Mouse (Mus musculus): ENCODE results near the gene Wtap. TPM values are rescaled to one million over a fixed set of nuclear protein-coding genes. Genes with fewer than 3 reads are reported as not detected.

The Wtap gene
- polyA plus RNA-seq, 1 experiment from 2014 or later, result 155 TPM

DNA sequence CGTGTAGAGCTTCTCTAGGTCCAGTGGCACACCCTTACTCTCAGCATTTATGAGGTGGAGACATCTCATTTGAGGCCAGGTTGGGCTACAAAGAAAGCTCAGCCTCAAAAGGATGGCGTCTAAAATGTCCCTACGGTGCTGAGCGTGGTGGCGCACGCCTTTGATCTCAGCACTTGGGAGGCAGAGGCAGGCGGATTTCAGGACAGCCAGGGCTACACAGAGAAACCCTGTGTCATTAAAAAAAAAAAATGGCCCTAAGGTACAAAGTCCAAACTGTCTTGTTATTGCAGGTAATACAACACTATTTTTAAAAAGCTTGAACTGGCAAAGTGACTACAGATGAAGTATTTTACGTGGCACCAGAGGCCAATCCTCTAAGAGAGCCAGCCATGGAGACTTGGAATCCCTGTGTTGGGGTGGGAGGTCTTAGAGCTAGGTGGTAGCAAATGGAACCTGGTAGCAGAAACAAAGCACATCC lies 68.2 kb downstream of the Wtap start:
- Histone ChIP-seq H3K27ac (ENCODE audit: low read length) (no peak overlapping the region), H3K4me3 (replicated peaks; ENCODE audit: low read length) (no peak overlapping the region), H3K4me1 (replicated peaks; ENCODE audit: control insufficient read depth, insufficient read depth, low read length) (no peaks in the 10 kb centered on the region), H3K9me3 (ENCODE audit: control insufficient read depth, low read length) (no peaks in the 10 kb centered on the region), H3K9ac (replicated peaks; ENCODE audit: low read depth, low read length) (no peak overlapping the region), H3K36me3 (ENCODE audit: control insufficient read depth, insufficient read depth) (peaks cover 46% of the 10 kb centered on the region), H3K27me3 (replicated peaks; ENCODE audit: control insufficient read depth, insufficient read depth, low read length) (no peaks in the 10 kb centered on the region), H3K4me2 (ENCODE audit: low read length) (no peak overlapping the region)
- ATAC-seq, result no peak
- 87% methylated on average over 8 of the region's 8 CpGs for WGBS

DNA sequence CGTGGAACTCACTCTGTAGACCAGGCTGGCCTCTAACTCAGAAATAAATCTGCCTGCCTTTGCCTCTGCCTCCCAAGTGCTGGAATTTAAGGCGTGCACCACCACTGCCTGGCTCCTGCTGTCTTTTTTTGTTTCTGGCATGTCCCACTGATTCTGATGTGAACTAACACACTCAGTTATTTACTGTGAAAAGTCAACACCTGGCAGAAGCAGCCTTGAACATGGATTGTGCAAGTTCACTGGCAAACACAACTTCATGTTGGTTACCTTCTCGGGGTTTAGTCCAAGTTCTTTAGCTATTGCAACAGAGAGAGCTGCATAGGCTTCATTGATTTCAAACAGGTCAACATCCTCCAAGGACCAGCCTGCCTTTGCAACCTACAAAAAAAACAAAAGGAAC lies 69.0 kb downstream of the Wtap start:
- WGBS, result 86% methylated on average over 3 of the region's 3 CpGs
- Histone ChIP-seq H3K4me3 (replicated peaks; ENCODE audit: low read length) (no peak overlapping the region), H3K36me3 (ENCODE audit: control insufficient read depth, insufficient read depth) (peaks cover 52% of the 10 kb centered on the region), H3K4me1 (replicated peaks; ENCODE audit: control insufficient read depth, insufficient read depth, low read length) (no peaks in the 10 kb centered on the region), H3K27ac (ENCODE audit: low read length) (no peak overlapping the region), H3K9ac (replicated peaks; ENCODE audit: low read depth, low read length) (no peak overlapping the region), H3K9me3 (ENCODE audit: control insufficient read depth, low read length) (no peaks in the 10 kb centered on the region), H3K4me2 (ENCODE audit: low read length) (no peak overlapping the region), H3K27me3 (replicated peaks; ENCODE audit: control insufficient read depth, insufficient read depth, low read length) (no peaks in the 10 kb centered on the region)
- ATAC-seq, result no peak

DNA sequence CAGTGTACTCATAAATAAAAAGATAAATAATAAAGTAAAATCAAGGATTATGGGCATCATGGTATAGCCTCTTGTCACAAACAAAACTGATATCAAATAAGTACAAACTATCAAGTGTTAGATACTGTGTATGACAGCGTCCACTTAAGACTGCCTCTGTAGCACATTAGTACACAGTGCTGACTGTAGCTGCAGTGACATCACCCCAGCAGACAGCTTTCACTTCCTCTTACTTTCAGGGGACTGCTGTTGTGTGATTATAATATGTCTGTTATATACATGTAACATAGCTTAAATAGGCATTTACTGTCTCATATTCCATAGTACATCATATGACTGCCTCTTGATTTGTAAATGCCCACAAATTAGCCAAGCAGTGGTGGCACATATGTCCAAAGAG lies 72.9 kb downstream of the Wtap start:
- no peak overlapping the region for H3K9ac ChIP-seq (replicated peaks; ENCODE audit: low read depth, low read length)
- no peak overlapping the region for H3K4me3 ChIP-seq (replicated peaks; ENCODE audit: low read length)
- WGBS, result 96% methylated on average over 1 of the region's 1 CpGs
- no peaks in the 10 kb centered on the region for H3K27me3 ChIP-seq (replicated peaks; ENCODE audit: control insufficient read depth, insufficient read depth, low read length)
- peaks cover 4% of the 10 kb centered on the region for H3K4me1 ChIP-seq (replicated peaks; ENCODE audit: control insufficient read depth, insufficient read depth, low read length)
- no peaks in the 10 kb centered on the region for H3K9me3 ChIP-seq (ENCODE audit: control insufficient read depth, low read length)
- peaks cover 59% of the 10 kb centered on the region for H3K36me3 ChIP-seq (ENCODE audit: control insufficient read depth, insufficient read depth)
- no peak overlapping the region for H3K4me2 ChIP-seq (ENCODE audit: low read length)
- ATAC-seq, result no peak
- no peak overlapping the region for H3K27ac ChIP-seq (ENCODE audit: low read length)

Other genes with a start within 250 kb of the Wtap start
- 11.9 TPM in 2 replicates for gene Igf2r, start 224.5 kb downstream of the Wtap start, polyA plus RNA-seq (2015; fragmentation: Nextera tagmentation; extraction: Ambion mirVana)
- gene Mas1, start 126.0 kb downstream of the Wtap start, polyA plus RNA-seq (2015; fragmentation: Nextera tagmentation; extraction: Ambion mirVana), result 0.43 and 0.50 TPM in 2 replicates
- not detected in 2 replicates for gene Mrgprh, start 118.1 kb downstream of the Wtap start, polyA plus RNA-seq (2015; fragmentation: Nextera tagmentation; extraction: Ambion mirVana)
- 2.2 and 2.3 TPM in 2 replicates for gene Pnldc1, start 83.9 kb downstream of the Wtap start, polyA plus RNA-seq (2015; fragmentation: Nextera tagmentation; extraction: Ambion mirVana)
- gene Tcp1, start 78.5 kb downstream of the Wtap start, polyA plus RNA-seq (2015; fragmentation: Nextera tagmentation; extraction: Ambion mirVana), result 410 and 457 TPM in 2 replicates
- 122 and 126 TPM in 2 replicates for gene Mrpl18, start 77.8 kb downstream of the Wtap start, polyA plus RNA-seq (2015; fragmentation: Nextera tagmentation; extraction: Ambion mirVana)
- 1.0 and 1.1 TPM in 2 replicates for gene Acat3, start 53.6 kb downstream of the Wtap start, polyA plus RNA-seq (2015; fragmentation: Nextera tagmentation; extraction: Ambion mirVana)
- gene Acat2, start 33.4 kb downstream of the Wtap start, polyA plus RNA-seq (2015; fragmentation: Nextera tagmentation; extraction: Ambion mirVana), result 336 and 338 TPM in 2 replicates
- 107 and 120 TPM in 2 replicates for gene Sod2, start 12.7 kb upstream of the Wtap start, polyA plus RNA-seq (2015; fragmentation: Nextera tagmentation; extraction: Ambion mirVana)
- gene Gpr31b, start 58.1 kb upstream of the Wtap start, polyA plus RNA-seq (2015; fragmentation: Nextera tagmentation; extraction: Ambion mirVana), result 0.25 and 0.58 TPM in 2 replicates
- 0.17 TPM in 1 of 2 replicates, not detected in the other for gene Tcp10b, start 66.9 kb upstream of the Wtap start, polyA plus RNA-seq (2015; fragmentation: Nextera tagmentation; extraction: Ambion mirVana)
- gene Unc93a, start 137.6 kb upstream of the Wtap start, polyA plus RNA-seq (2015; fragmentation: Nextera tagmentation; extraction: Ambion mirVana), result 0.09 and 0.27 TPM in 2 replicates
- gene Smok2a, start 227.0 kb upstream of the Wtap start, polyA plus RNA-seq (2015; fragmentation: Nextera tagmentation; extraction: Ambion mirVana), result not detected in 2 replicates
- not detected in 2 replicates for gene Smok2b, start 236.1 kb upstream of the Wtap start, polyA plus RNA-seq (2015; fragmentation: Nextera tagmentation; extraction: Ambion mirVana)

All from forebrain, embryonic 16.5 days (tissue).